Mouse (Mus musculus) adipose tissue, adult 10 weeks (tissue): ENCODE results near the gene Zfp330. TPM values are rescaled to one million over a fixed set of nuclear protein-coding genes. Genes with fewer than 3 reads are reported as not detected.

Source experiments
- polyA plus RNA-seq: library from polyadenylated mRNA; stranded (reverse); fragments of 350-450 nt; fragmentation: Illumina TruSeq; extraction: RNeasy Lipid Tissue Mini Kit (QIAGEN cat#74804); gene quantifications from one replicate; pipeline ENCODE4 v1.2.3, GENCODE M21; 2014; ENCODE audit warnings: low read depth, low replicate concordance

Gene Zfp330
- 52.4 TPM for polyA plus RNA-seq

DNA sequence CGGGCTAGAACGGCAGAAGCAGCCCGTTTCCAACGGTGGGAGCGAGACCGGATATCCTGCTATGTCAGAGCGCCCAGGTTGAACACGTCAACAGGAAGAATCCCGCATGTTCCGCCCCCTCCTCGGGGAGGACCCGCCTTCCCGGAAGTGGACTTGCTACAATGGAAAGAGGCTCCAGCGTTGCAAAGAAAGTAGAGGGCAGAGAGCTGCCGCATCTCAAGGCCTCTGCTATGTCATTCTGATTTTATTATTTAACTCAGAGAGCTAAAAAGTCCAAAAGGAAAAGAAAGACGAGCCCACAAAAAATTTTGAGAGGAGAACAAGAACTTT lies at the start of gene Zfp330:
Gene Zfp330, minus strand, starts transcription at position 68 of the 330 bp plus-strand sequence.

Other genes starting within 250 kb of the Zfp330 start
- gene Rnf150, start 89.2 kb upstream of the Zfp330 start, polyA plus RNA-seq, result 3.5 TPM